Mouse (Mus musculus): ENCODE data around the gene Pgls. TPM values are rescaled to one million over a fixed set of nuclear protein-coding genes. Genes with fewer than 3 reads are reported as not detected.

Pgls gene
- total RNA-seq (2023): 96.6 to 107 TPM (median 102 TPM) in 4 replicates

GRCm38 (mm10) chr8:71591471-71592373 lies at the start of gene Pgls:
TSS of gene Pgls (plus strand) at chr8:71592176.

DNA sequence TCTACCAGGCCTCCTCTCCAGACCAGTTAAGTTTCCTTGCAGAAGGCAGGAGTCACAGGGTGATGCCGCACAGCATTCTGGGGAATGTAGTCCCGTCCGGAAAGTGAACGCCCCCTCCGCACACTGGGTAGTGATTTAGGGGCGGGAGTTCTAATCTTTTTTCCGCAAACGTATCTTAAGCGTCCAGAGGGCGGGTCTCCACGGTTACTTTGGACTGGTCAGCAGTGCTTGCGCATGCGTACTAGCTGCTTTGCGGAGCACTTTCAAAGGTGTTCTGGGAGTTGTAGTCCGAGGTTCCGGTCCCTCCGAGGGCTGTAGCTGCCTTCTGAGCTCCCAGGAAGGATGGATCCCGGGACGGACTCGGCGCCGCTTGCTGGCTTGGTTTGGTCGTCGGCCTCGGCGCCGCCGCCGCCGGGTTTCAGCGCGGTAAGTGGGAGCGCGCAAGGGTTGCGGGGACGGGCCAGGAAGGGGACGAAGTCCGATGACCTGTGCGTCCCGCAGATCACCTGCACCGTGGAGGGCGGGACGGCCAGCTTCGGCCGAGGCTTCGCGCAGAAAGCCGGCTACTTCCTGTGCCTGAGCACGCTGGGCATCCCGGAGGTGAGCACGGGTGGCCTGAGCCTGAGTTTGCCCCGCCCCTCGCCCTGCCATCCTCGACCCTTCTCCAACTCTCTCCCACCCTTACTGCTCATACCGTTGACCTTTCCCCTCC lies 49.2 kb upstream of the Pgls start, which contains the start of gene Mvb12a:
Gene Mvb12a, plus strand, starts transcription at position 291 of the 712 bp plus-strand sequence.

GRCm38 (mm10) chr8:71558071-71558957 lies 33.7 kb upstream of the Pgls start, which contains the start of gene Tmem221:
TSS of gene Tmem221 (minus strand) at chr8:71558871.

DNA sequence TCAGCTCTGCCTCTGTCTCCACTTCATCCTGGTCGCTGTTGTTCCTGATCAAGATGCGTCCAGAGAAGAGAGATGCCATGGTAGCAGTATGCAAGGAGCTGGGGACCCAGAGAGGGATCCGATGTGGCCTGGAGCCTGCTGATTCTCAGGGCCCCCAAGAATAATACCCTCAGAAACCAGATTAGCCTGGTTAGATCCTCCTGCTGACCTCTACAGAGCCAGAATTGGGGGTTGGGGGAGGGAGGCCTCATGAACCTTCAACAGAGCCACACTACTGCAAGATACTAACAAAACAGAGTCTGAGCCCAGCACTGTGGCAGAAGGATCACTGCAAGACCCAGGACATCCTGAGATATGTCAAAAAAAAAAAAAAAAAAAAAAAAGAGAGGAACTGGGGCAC lies 25.5 kb upstream of the Pgls start, which contains the start of gene Nxnl1:
Gene Nxnl1, minus strand, starts transcription at position 101 of the 400 bp plus-strand sequence.

DNA sequence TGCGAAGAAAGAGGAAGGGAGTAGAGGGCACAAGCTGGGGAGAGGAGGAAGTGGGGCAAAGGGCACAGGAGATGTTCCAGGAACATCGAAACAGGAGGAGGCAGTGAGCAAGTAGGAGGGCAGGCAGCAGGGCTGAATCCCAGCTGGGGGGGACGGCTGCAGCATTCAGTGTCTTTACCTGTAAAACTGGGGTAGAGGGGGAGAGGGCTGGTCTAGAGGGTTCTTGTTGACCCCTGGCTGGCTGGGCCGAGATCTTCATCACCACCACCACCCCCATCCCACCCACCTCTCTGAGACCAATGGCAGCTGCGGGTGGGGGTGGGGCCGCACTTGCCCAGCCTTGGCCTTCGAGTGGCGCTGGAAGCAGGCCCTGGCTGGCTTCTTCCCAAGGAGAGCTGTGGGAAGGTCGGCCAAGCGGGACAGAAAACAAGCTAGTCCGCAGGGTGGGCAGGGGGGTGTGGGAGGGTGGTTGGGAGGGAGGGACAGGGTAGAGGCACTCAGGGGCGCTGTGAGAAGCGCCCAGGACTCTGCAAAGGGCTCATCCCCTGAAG lies 23.5 kb upstream of the Pgls start, which contains the start of gene Slc27a1:
Gene Slc27a1, plus strand, starts transcription at position 496 of the 551 bp plus-strand sequence.

GRCm38 (mm10) chr8:71597451-71597850 lies 5.5 kb downstream of the Pgls start, which contains the start of gene Fam129c:
TSS of gene Fam129c (plus strand) at chr8:71597648.

GRCm38 (mm10) chr8:71610822-71611651 lies 19.1 kb downstream of the Pgls start, which contains the start of gene Colgalt1:
TSS of gene Colgalt1 (plus strand) at chr8:71610998.

Other genes with a start within 250 kb of the Pgls start
- gene Use1, start 225.3 kb upstream of the Pgls start, total RNA-seq (2023): 279 to 295 TPM (median 290 TPM) in 4 replicates
- gene Ocel1, start 220.9 kb upstream of the Pgls start, total RNA-seq (2023): 16.4 to 24.5 TPM (median 23.0 TPM) in 4 replicates
- 12.5 to 15.7 TPM (median 13.8 TPM) in 4 replicates for gene Nr2f6, start 210.2 kb upstream of the Pgls start, total RNA-seq (2023)
- gene Ushbp1, start 196.4 kb upstream of the Pgls start, total RNA-seq (2023): not detected in 4 replicates
- 86.1 to 104 TPM (median 93.2 TPM) in 4 replicates for gene Babam1, start 195.3 kb upstream of the Pgls start, total RNA-seq (2023)
- 0.39 to 1.6 TPM (median 0.60 TPM) in 4 replicates for gene Ankle1, start 186.2 kb upstream of the Pgls start, total RNA-seq (2023)
- gene Abhd8, start 128.5 kb upstream of the Pgls start, total RNA-seq (2023): 12.0 to 14.3 TPM (median 12.5 TPM) in 4 replicates
- gene Mrpl34, start 127.2 kb upstream of the Pgls start, total RNA-seq (2023): 28.3 to 38.5 TPM (median 35.1 TPM) in 4 replicates
- gene Dda1, start 123.0 kb upstream of the Pgls start, total RNA-seq (2023): 100 to 118 TPM (median 108 TPM) in 4 replicates
- 11.7 to 13.0 TPM (median 12.1 TPM) in 4 replicates for gene Ano8, start 106.2 kb upstream of the Pgls start, total RNA-seq (2023)
- gene Gtpbp3, start 104.1 kb upstream of the Pgls start, total RNA-seq (2023): 14.6 to 19.6 TPM (median 17.3 TPM) in 4 replicates
- 0.49 TPM in 1 of 4 replicates, not detected in the others for gene Plvap, start 80.4 kb upstream of the Pgls start, total RNA-seq (2023)
- gene Ccdc194, start 66.5 kb upstream of the Pgls start, total RNA-seq (2023): not detected in 4 replicates
- gene Bst2, start 54.7 kb upstream of the Pgls start, total RNA-seq (2023): 22.0 to 39.0 TPM (median 26.1 TPM) in 4 replicates
- 33.7 to 43.0 TPM (median 40.6 TPM) in 4 replicates for gene Mvb12a, start 49.3 kb upstream of the Pgls start, total RNA-seq (2023)
- not detected in 4 replicates for gene Tmem221, start 33.3 kb upstream of the Pgls start, total RNA-seq (2023)
- gene Nxnl1, start 25.6 kb upstream of the Pgls start, total RNA-seq (2023): not detected in 4 replicates
- 9.7 to 12.1 TPM (median 11.2 TPM) in 4 replicates for gene Slc27a1, start 23.3 kb upstream of the Pgls start, total RNA-seq (2023)
- gene Fam129c, start 5.5 kb downstream of the Pgls start, total RNA-seq (2023): 102 to 133 TPM (median 110 TPM) in 4 replicates
- gene Colgalt1, start 18.8 kb downstream of the Pgls start, total RNA-seq (2023): 104 to 123 TPM (median 109 TPM) in 4 replicates
- 0.09 to 0.33 TPM (median 0.21 TPM) in 3 of 4 replicates, not detected in the other for gene Unc13a, start 79.6 kb downstream of the Pgls start, total RNA-seq (2023)
- 76.1 to 85.3 TPM (median 78.2 TPM) in 4 replicates for gene Jak3, start 84.1 kb downstream of the Pgls start, total RNA-seq (2023)
- gene Insl3, start 97.0 kb downstream of the Pgls start, total RNA-seq (2023): 33.1 to 39.9 TPM (median 34.5 TPM) in 4 replicates
- gene B3gnt3, start 109.6 kb downstream of the Pgls start, total RNA-seq (2023): 0.30 to 0.75 TPM (median 0.51 TPM) in 4 replicates
- gene Fcho1, start 133.5 kb downstream of the Pgls start, total RNA-seq (2023): 170 to 194 TPM (median 172 TPM) in 4 replicates